26 mouse cellular contexts compared by ENCODE assay signal in genomic region chr16:66959146-66959545, GRCm38 (mm10).
DNase-seq lines count a peak whose midpoint lies in the region; ATAC-seq and TF ChIP-seq lines count a peak whose summit lies in the region.
"Had no signal": no experiment of that assay in that cellular context is flagged by ENCODE, and none has a peak within 500 bp of the region (broad histone marks: within the 10 kb centered on the region; RNA-seq: fewer than 3 reads in every experiment).

No protein-coding gene starts in this region.

- no peaks in the 10 kb centered on the region for H3K27me3 ChIP-seq in midbrain, embryonic 11.5 days (ENCODE audit: control insufficient read depth, insufficient read depth, low read length)
- H3K27me3 ChIP-seq in midbrain, embryonic 14.5 days (ENCODE audit: control insufficient read depth, insufficient read depth, low read length): no peaks in the 10 kb centered on the region
- H3K27me3 ChIP-seq: CH12.LX; embryonic facial prominence, embryonic 13.5 days; forebrain, embryonic 13.5 days; hindbrain, embryonic 12.5 days; hindbrain, embryonic 15.5 days; Patski had no signal

- no peaks in the 10 kb centered on the region for H3K9me3 ChIP-seq in midbrain, embryonic 11.5 days (ENCODE audit: control insufficient read depth, low read length)
- H3K9me3 ChIP-seq in midbrain, embryonic 14.5 days (ENCODE audit: control insufficient read depth, low read length): no peaks in the 10 kb centered on the region
- H3K9me3 ChIP-seq: embryonic facial prominence, embryonic 13.5 days; forebrain, embryonic 10.5 days; forebrain, embryonic 13.5 days; hindbrain, embryonic 12.5 days; hindbrain, embryonic 15.5 days had no signal

- H3K4me1 ChIP-seq in midbrain, embryonic 11.5 days (ENCODE audit: control insufficient read depth, insufficient read depth, low read length): no peaks in the 10 kb centered on the region
- H3K4me1 ChIP-seq in midbrain, embryonic 14.5 days (ENCODE audit: control insufficient read depth, insufficient read depth, low read length): no peaks in the 10 kb centered on the region
- H3K4me1 ChIP-seq in lung, adult 2 months (ENCODE audit: control insufficient read depth, insufficient read depth, low read length): no peaks in the 10 kb centered on the region
- H3K4me1 ChIP-seq: embryonic facial prominence, embryonic 13.5 days; forebrain, embryonic 10.5 days; forebrain, embryonic 13.5 days; hindbrain, embryonic 12.5 days; hindbrain, embryonic 15.5 days had no signal

- no peak overlapping the region for H3K4me2 ChIP-seq in midbrain, embryonic 11.5 days
- no peak overlapping the region for H3K4me2 ChIP-seq in midbrain, embryonic 14.5 days (ENCODE audit: low read length)
- H3K4me2 ChIP-seq: embryonic facial prominence, embryonic 13.5 days; forebrain, embryonic 13.5 days; heart, embryonic 11.5 days; hindbrain, embryonic 12.5 days; hindbrain, embryonic 15.5 days had no signal

- no peak overlapping the region for H3K4me3 ChIP-seq in midbrain, embryonic 11.5 days (ENCODE audit: low read depth, low read length)
- H3K4me3 ChIP-seq in midbrain, embryonic 14.5 days (replicated peaks; ENCODE audit: low read depth, low read length): no peak overlapping the region
- H3K4me3 ChIP-seq in left cerebral cortex, adult 2 months: no peak overlapping the region
- no peak overlapping the region for H3K4me3 ChIP-seq in lung, adult 2 months (replicated peaks; ENCODE audit: extremely low read depth, low read depth, low read length)
- H3K4me3 ChIP-seq: embryonic facial prominence, embryonic 13.5 days; forebrain, embryonic 10.5 days; forebrain, embryonic 13.5 days; gastrocnemius, adult 2 months; hindbrain, embryonic 12.5 days; hindbrain, embryonic 15.5 days had no signal

- ATAC-seq in midbrain, embryonic 11.5 days (ENCODE audit: low FRiP score): no peak
- ATAC-seq in midbrain, embryonic 14.5 days (ENCODE audit: low FRiP score, low TSS enrichment): no peak
- ATAC-seq: forebrain, embryonic 13.5 days; forebrain, embryonic 16.5 days; intestine, postnatal 0 days; Patski had no signal

- TF ChIP-seq POLR2A in lung, adult 2 months (IDR thresholded peaks at IDR 0.05; ENCODE audit: borderline replicate concordance, extremely low read depth, low read depth, low read length): no peak

- intact Hi-C loops in left cerebral cortex, adult 2 months (cut with DNase I): no loop called here

- 81% methylated on average over 3 of the region's 3 CpGs for WGBS in midbrain, embryonic 11.5 days
- WGBS in midbrain, embryonic 14.5 days: 90% methylated on average over 3 of the region's 3 CpGs
- 69% methylated on average over 3 of the region's 3 CpGs for WGBS in lung, adult 2 months

- peak; percentile 28 for DNase-seq in midbrain, embryonic 11.5 days (ENCODE audit: low spot score, missing footprints)
- DNase-seq in midbrain, embryonic 14.5 days: no peak
- peak; percentile 18 for DNase-seq in embryo, embryonic 10.5 days (ENCODE audit: low spot score)
- peak; percentile 9 for DNase-seq in forelimb bud, embryonic 11.5 days (ENCODE audit: low read depth, low spot score)
- no peak for DNase-seq in left cerebral cortex, adult 2 months (ENCODE audit: extremely low spot score in 1 of 2, low spot score in 2 of 2)
- DNase-seq in lung, adult 2 months: no peak
- DNase-seq: adrenal gland, postnatal 25 days; B cell, adult 2 months; cerebellum, adult 11-12 months; cerebellum, adult 8-10 months; cerebellum, postnatal 10 days; cerebellum, postnatal 36 days; gastrocnemius, adult 2 months; gastrocnemius, postnatal 14 days; heart, adult 11 months had no signal

- no peak for TF ChIP-seq CTCF in left cerebral cortex, adult 2 months (IDR thresholded peaks at IDR 0.05)
- TF ChIP-seq CTCF in lung, adult 2 months (IDR thresholded peaks at IDR 0.05; ENCODE audit: insufficient read depth, low read length): no peak

- H3K9ac ChIP-seq in midbrain, embryonic 11.5 days (ENCODE audit: low read length): no peak overlapping the region
- H3K9ac ChIP-seq in midbrain, embryonic 14.5 days (replicated peaks; ENCODE audit: low read length): no peak overlapping the region
- H3K9ac ChIP-seq: embryonic facial prominence, embryonic 13.5 days; forebrain, embryonic 13.5 days; hindbrain, embryonic 12.5 days; hindbrain, embryonic 15.5 days had no signal

- H3K27ac ChIP-seq in midbrain, embryonic 11.5 days (ENCODE audit: low read depth, low read length): no peak overlapping the region
- H3K27ac ChIP-seq in midbrain, embryonic 14.5 days (replicated peaks; ENCODE audit: low read depth, low read length): no peak overlapping the region
- H3K27ac ChIP-seq in left cerebral cortex, adult 2 months: no peak overlapping the region
- H3K27ac ChIP-seq: embryonic facial prominence, embryonic 13.5 days; forebrain, embryonic 10.5 days; forebrain, embryonic 13.5 days; gastrocnemius, adult 2 months; hindbrain, embryonic 12.5 days; hindbrain, embryonic 15.5 days had no signal

- no peaks in the 10 kb centered on the region for H3K36me3 ChIP-seq in midbrain, embryonic 11.5 days (ENCODE audit: control insufficient read depth, insufficient read depth, low read length)
- H3K36me3 ChIP-seq in midbrain, embryonic 14.5 days (ENCODE audit: control insufficient read depth, insufficient read depth, low read length): no peaks in the 10 kb centered on the region
- H3K36me3 ChIP-seq: embryonic facial prominence, embryonic 13.5 days; forebrain, embryonic 10.5 days; G1E; hindbrain, embryonic 12.5 days; hindbrain, embryonic 15.5 days had no signal

Comparison
In these comparisons a context has a peak if more than half of its experiments do, and no peak if none do; other contexts are left out.
1. DNase-seq: peak in midbrain, embryonic 11.5 days (single experiment), embryo, embryonic 10.5 days (single experiment) and forelimb bud, embryonic 11.5 days (single experiment); none in midbrain, embryonic 14.5 days (single experiment), left cerebral cortex, adult 2 months (0 of 2) and lung, adult 2 months (single experiment).